Mouse (Mus musculus) liver, embryonic 14.5 days (tissue): ENCODE results near the gene Rims1.

ENCODE experiments used
- CTCF ChIP-seq: IDR thresholded peaks from 2 replicates; pipeline ENCODE4 v1.5.1; 2016; ENCODE audit warnings: antibody characterized with exemption, low read depth, control low read depth
- EP300 ChIP-seq: IDR thresholded peaks from 2 replicates; pipeline ENCODE4 v1.6.1; 2016; ENCODE audit warnings: antibody characterized with exemption, low read depth

DNA sequence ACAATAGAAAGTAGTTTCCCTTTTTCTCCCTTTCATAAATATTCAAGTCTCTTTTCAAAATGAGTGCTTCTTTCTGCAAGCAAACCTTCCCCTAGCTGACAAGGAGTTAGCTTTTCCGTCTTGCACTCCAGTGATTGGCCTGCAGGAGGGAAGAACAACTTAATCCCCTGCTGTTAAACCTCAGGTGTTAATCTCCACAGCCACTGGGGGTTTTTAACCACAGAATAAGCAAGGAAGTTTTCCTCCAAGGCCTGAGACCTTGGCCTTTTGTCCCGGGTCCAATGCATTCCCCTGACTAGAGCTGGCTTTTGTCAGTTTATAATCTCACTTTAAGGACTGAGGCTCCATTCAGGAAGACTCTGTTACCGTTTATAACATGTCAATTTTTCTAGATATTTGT, 511.8 kb downstream of the Rims1 start:
- TF ChIP-seq CTCF (no peak), EP300 (no peak)
